Mouse (Mus musculus): Measurements from ENCODE around the gene Olfr1098. TPM values are rescaled to one million over a fixed set of nuclear protein-coding genes. Genes with fewer than 3 reads are reported as not detected.

Gene Olfr1098
- not detected for polyA plus RNA-seq (2014; fragmentation: Illumina TruSeq; extraction: RNeasy Lipid Tissue Mini Kit (QIAGEN cat#74804); ENCODE audit: low read depth, low replicate concordance)

DNA sequence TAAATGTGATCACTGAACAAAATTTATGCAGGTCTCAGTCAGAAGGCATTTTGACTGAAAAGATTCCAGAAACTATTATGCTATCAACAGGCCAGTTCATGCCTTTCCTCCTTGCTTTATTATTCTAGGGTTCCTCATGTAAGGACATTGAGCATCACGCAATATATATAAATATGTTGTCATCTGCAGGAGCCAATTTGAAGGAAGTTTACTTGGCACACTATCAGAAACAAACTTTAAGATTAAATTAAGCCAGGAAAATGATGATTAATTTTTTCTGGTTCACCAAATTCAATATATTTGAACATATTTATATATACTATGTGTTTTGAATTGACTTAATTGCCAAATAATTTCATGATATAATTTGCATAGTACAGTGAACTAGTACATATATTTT, at the start of gene Olfr1098:
Olfr1098 (minus strand) TSS at position 101 of the 400 bp plus-strand sequence.

DNA sequence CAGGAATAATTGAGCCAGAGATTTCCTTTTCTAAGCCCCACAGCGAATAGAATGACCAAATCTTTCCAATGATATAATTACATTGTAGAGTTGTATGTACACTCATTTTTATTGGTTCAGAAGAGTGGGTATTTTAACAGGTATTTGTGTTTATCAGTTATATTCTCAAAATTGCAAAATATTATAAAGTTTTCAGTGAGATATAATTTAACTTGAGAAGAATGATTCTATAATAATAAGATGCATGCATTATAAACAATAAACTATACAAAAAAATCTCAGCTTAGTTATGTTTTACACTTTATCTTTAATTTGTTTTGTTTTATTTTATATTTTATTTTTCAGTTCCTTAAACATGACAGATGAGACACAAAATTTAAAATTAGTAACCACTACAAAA, 36.2 kb upstream of the Olfr1098 start, which contains the start of gene Olfr1099:
Olfr1099 (minus strand) TSS at position 101 of the 400 bp plus-strand sequence.

DNA sequence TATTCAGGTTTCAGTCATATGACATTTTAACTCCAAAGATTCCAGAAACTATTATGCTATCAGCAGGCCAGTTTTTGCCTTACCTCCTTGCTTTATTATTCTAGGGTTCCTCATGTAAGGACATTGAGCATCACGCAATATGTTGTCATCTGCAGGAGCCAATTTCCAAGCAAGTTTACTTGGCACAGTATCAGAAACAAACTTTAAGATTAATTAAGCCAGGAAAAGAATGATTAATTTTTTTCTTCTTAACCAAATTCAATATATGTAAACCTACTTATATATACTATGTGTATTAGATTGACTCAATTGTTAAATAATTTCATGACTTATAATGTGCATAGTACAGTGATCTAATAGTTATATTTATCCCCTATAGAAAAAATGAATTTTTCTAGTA, 32.2 kb downstream of the Olfr1098 start, which contains the start of gene Olfr1097:
Olfr1097 (minus strand) TSS at position 101 of the 400 bp plus-strand sequence.

DNA sequence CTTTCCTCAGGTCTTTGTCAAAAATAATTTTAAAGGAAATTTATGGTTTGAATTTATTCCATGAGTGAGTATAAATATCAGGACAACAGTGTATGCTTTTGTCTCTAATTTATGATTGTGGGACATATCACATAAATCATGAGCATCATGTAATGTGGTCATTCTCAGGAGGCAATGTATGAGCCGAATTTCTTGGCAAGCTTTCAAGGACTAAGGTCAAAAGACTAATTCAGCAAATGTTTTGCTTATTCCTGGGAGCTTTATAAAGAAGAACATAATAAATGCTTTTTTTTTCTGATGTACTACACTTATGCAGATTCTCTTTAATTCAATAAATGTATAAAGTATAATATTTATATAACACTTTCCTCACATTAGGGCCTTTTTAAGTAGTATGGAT, 49.6 kb downstream of the Olfr1098 start, which contains the start of gene Gm13723:
Gm13723 (minus strand) TSS at position 101 of the 400 bp plus-strand sequence.

Other genes starting within 250 kb of the Olfr1098 start
- gene Olfr1086, start 244.5 kb downstream of the Olfr1098 start, polyA plus RNA-seq (2014; fragmentation: Illumina TruSeq; extraction: RNeasy Lipid Tissue Mini Kit (QIAGEN cat#74804); ENCODE audit: low read depth, low replicate concordance): not detected
- gene Olfr1087, start 226.2 kb downstream of the Olfr1098 start, polyA plus RNA-seq (2014; fragmentation: Illumina TruSeq; extraction: RNeasy Lipid Tissue Mini Kit (QIAGEN cat#74804); ENCODE audit: low read depth, low replicate concordance): not detected
- gene Olfr1089, start 190.8 kb downstream of the Olfr1098 start, polyA plus RNA-seq (2014; fragmentation: Illumina TruSeq; extraction: RNeasy Lipid Tissue Mini Kit (QIAGEN cat#74804); ENCODE audit: low read depth, low replicate concordance): not detected
- not detected for gene Olfr1090, start 165.6 kb downstream of the Olfr1098 start, polyA plus RNA-seq (2014; fragmentation: Illumina TruSeq; extraction: RNeasy Lipid Tissue Mini Kit (QIAGEN cat#74804); ENCODE audit: low read depth, low replicate concordance)
- not detected for gene Olfr1093, start 142.1 kb downstream of the Olfr1098 start, polyA plus RNA-seq (2014; fragmentation: Illumina TruSeq; extraction: RNeasy Lipid Tissue Mini Kit (QIAGEN cat#74804); ENCODE audit: low read depth, low replicate concordance)
- gene Olfr141, start 114.5 kb downstream of the Olfr1098 start, polyA plus RNA-seq (2014; fragmentation: Illumina TruSeq; extraction: RNeasy Lipid Tissue Mini Kit (QIAGEN cat#74804); ENCODE audit: low read depth, low replicate concordance): not detected
- gene Olfr1094, start 99.9 kb downstream of the Olfr1098 start, polyA plus RNA-seq (2014; fragmentation: Illumina TruSeq; extraction: RNeasy Lipid Tissue Mini Kit (QIAGEN cat#74804); ENCODE audit: low read depth, low replicate concordance): not detected
- gene Olfr1095, start 72.8 kb downstream of the Olfr1098 start, polyA plus RNA-seq (2014; fragmentation: Illumina TruSeq; extraction: RNeasy Lipid Tissue Mini Kit (QIAGEN cat#74804); ENCODE audit: low read depth, low replicate concordance): not detected
- gene Gm13723, start 49.7 kb downstream of the Olfr1098 start, polyA plus RNA-seq (2014; fragmentation: Illumina TruSeq; extraction: RNeasy Lipid Tissue Mini Kit (QIAGEN cat#74804); ENCODE audit: low read depth, low replicate concordance): not detected
- gene Olfr1097, start 32.3 kb downstream of the Olfr1098 start, polyA plus RNA-seq (2014; fragmentation: Illumina TruSeq; extraction: RNeasy Lipid Tissue Mini Kit (QIAGEN cat#74804); ENCODE audit: low read depth, low replicate concordance): not detected
- gene Olfr1099, start 36.1 kb upstream of the Olfr1098 start, polyA plus RNA-seq (2014; fragmentation: Illumina TruSeq; extraction: RNeasy Lipid Tissue Mini Kit (QIAGEN cat#74804); ENCODE audit: low read depth, low replicate concordance): not detected
- not detected for gene Olfr1100, start 55.4 kb upstream of the Olfr1098 start, polyA plus RNA-seq (2014; fragmentation: Illumina TruSeq; extraction: RNeasy Lipid Tissue Mini Kit (QIAGEN cat#74804); ENCODE audit: low read depth, low replicate concordance)
- not detected for gene Olfr1101, start 66.7 kb upstream of the Olfr1098 start, polyA plus RNA-seq (2014; fragmentation: Illumina TruSeq; extraction: RNeasy Lipid Tissue Mini Kit (QIAGEN cat#74804); ENCODE audit: low read depth, low replicate concordance)
- not detected for gene Olfr1102, start 73.9 kb upstream of the Olfr1098 start, polyA plus RNA-seq (2014; fragmentation: Illumina TruSeq; extraction: RNeasy Lipid Tissue Mini Kit (QIAGEN cat#74804); ENCODE audit: low read depth, low replicate concordance)
- gene Olfr1104, start 102.5 kb upstream of the Olfr1098 start, polyA plus RNA-seq (2014; fragmentation: Illumina TruSeq; extraction: RNeasy Lipid Tissue Mini Kit (QIAGEN cat#74804); ENCODE audit: low read depth, low replicate concordance): not detected
- not detected for gene Olfr1105, start 112.0 kb upstream of the Olfr1098 start, polyA plus RNA-seq (2014; fragmentation: Illumina TruSeq; extraction: RNeasy Lipid Tissue Mini Kit (QIAGEN cat#74804); ENCODE audit: low read depth, low replicate concordance)
- gene Olfr1106, start 127.7 kb upstream of the Olfr1098 start, polyA plus RNA-seq (2014; fragmentation: Illumina TruSeq; extraction: RNeasy Lipid Tissue Mini Kit (QIAGEN cat#74804); ENCODE audit: low read depth, low replicate concordance): not detected
- not detected for gene Olfr1107, start 151.3 kb upstream of the Olfr1098 start, polyA plus RNA-seq (2014; fragmentation: Illumina TruSeq; extraction: RNeasy Lipid Tissue Mini Kit (QIAGEN cat#74804); ENCODE audit: low read depth, low replicate concordance)
- gene Olfr1109, start 171.5 kb upstream of the Olfr1098 start, polyA plus RNA-seq (2014; fragmentation: Illumina TruSeq; extraction: RNeasy Lipid Tissue Mini Kit (QIAGEN cat#74804); ENCODE audit: low read depth, low replicate concordance): not detected
- gene Olfr259, start 190.0 kb upstream of the Olfr1098 start, polyA plus RNA-seq (2014; fragmentation: Illumina TruSeq; extraction: RNeasy Lipid Tissue Mini Kit (QIAGEN cat#74804); ENCODE audit: low read depth, low replicate concordance): not detected
- not detected for gene Olfr1110, start 215.8 kb upstream of the Olfr1098 start, polyA plus RNA-seq (2014; fragmentation: Illumina TruSeq; extraction: RNeasy Lipid Tissue Mini Kit (QIAGEN cat#74804); ENCODE audit: low read depth, low replicate concordance)
- gene Olfr1111, start 228.1 kb upstream of the Olfr1098 start, polyA plus RNA-seq (2014; fragmentation: Illumina TruSeq; extraction: RNeasy Lipid Tissue Mini Kit (QIAGEN cat#74804); ENCODE audit: low read depth, low replicate concordance): not detected

Data from kidney, adult 10 weeks (tissue).